Mouse (Mus musculus): Measurements from ENCODE around the gene Crybb2.

DNA sequence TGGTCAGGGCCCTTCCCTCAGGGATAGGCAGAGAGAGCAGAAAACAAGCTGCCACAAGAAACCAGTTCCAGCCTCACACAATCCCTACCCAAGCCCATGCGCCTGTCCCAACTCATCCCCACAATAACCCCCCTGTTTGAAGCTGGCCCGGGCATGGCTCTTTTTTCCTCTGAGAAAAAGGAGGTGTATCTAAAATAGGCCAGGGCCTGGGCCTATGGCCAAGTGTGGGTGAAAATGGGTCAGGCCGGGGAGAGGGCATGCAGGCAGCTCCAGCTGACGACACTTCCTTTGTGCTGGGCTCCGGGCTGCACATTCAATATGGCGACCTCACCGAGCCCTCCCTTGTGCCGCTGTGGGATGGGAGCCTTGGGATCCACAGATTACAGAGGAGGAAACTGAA, 26.4 kb downstream of the Crybb2 start:
- TF ChIP-seq CHD2 (IDR thresholded peaks at IDR 0.05; ENCODE audit: low read depth, low read length) (no peak), MAFK (IDR thresholded peaks at IDR 0.05; ENCODE audit: insufficient read depth, low read depth, low read length) (no peak), ZC3H11A (IDR thresholded peaks at IDR 0.05; ENCODE audit: borderline replicate concordance, low read depth, low read length) (no peak), ZNF384 (IDR thresholded peaks at IDR 0.05; ENCODE audit: low read depth, low read length) (no peak)

Data from ES-E14 (cell line).